Mouse (Mus musculus): ENCODE measurements around the gene Acacb.

Acacb gene

GRCm38 (mm10) chr5:114174639-114175038, 28.3 kb downstream of the Acacb start:
- DNase-seq (ENCODE audit: extremely low read depth, insufficient read length, low spot score), result no peak

DNA sequence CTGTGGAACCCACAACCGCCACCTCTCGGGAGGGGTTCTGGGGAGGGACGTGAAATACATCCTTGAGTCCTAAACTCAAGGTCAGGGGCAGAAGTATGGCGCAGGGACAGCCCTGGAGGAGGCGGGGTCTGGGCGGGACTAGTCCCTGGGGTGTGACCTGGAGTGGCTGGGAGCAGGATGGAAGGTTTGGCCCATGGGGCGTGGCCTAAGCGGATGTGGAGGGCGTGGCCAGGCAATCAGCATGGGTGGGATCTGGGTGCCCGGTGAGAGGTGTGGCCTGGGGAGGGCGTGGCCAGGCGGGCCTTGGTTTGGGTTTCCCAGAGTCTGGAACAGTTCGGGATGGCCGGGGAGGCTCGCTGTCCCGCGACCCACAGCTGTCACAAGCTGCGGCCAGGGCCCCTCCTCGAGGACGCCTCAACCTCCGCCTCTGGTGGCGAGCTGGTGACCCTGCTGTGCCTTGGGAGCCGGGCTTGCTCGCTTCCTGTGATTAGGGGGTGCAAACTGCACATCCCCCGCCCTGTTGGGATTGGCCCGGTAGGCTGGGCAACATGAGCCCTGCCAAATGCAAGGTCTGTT, 29.3 kb downstream of the Acacb start:
- DNase-seq (ENCODE audit: extremely low read depth, insufficient read length, low spot score), result peak; percentile 87

DNA sequence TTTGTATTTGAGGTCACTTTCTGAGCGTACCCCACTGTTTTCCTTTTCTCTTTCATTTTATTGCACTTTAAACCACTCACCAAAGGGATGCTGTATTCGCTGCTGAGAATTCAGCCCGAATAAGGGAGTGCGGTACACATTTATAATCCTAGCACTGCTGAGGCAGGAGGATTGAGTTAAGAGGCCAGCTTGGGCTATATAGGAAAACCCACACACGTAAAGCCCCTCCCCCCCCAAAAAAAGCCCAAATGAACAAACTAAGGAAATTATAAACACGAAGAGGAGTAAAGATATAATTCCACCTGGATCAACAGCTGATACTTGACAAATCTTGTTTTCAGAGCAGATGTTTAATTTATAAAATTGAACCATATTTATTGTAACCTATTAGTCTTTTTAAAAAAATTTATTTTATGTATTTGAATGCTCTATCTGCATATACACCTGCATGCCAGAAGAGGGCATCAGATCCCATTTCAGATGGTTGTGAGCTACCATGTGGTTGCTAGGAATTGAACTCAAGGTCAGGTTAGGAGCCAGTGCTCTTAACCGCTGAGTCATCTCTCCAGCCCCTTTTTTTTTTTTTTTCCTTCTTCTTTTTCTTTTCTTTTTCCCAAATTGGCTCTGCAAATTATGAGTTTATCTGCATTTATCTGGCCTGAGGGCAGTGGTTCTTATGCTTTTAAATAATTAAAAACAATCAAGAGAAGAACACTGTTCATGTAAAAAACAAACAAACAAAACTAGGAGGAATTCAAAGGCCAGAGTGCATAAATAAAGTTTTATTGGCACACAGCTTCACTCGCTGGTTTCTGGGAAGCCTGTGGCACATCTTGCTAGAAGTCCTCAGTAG, 30.4 kb downstream of the Acacb start:
- DNase-seq (ENCODE audit: extremely low read depth, insufficient read length, low spot score), result no peak

DNA sequence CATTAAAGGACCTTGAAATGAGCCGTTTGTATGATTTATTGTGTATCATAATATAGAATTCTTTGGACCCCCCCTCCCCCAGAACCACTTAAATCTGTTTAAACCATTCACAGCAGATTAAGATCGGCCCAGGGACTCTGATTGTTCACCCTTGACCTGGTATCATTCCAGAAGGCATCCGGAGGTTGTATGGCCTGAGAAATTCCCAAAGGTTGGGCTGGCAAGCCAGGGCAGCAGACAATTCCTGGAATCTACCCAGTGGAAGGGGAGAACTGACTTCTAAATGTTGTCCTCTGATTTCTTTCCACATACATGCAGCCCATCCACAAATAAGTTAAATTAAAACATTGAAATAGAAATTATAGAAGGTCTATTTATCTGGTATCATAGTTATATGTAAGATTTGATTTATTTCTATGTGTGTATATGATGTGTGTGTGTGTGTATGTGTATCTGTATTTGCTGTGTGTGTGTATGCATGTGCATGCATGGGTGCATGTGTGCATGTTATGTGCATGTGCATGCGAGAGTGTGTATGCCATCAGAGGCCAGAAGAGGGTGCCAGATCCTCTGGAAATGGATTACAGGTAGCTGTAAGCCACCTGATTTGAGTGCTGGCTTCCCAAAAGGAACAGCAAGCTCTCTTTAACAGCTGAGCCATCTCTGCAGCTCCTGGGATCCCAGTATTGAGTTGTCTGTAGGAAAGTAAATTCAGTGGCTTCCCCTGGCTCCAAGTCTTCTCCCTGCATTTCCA, 31.8 kb downstream of the Acacb start:
- no peak for DNase-seq (ENCODE audit: extremely low read depth, insufficient read length, low spot score)

- DNase-seq (ENCODE audit: extremely low read depth, insufficient read length, low spot score), result no peak
Observed at GRCm38 (mm10) chr5:114179541-114179940, 33.2 kb downstream of the Acacb start.

- DNase-seq (ENCODE audit: extremely low read depth, insufficient read length, low spot score), result no peak
Observed at GRCm38 (mm10) chr5:114183493-114183892, 37.2 kb downstream of the Acacb start.

DNA sequence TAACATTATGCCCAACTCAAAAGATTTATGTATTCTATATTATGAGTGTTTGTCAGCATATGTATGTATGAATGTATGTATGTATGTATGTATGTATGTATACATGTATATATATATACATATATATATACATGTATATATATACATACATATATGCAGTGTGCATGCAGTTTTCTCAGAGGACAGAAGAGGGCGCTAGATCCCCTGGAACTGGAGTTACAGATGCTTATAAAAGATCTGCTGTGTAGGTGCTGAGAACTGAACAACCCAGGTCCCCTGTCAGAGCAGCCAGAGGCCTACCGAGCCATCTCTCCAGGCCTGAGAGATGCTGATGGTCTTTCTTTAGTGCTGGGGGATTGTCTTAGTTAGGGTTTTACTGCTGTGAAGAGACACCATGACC, 40.8 kb downstream of the Acacb start:
- DNase-seq (ENCODE audit: extremely low read depth, insufficient read length, low spot score), result no peak

- no peak for DNase-seq (ENCODE audit: extremely low read depth, insufficient read length, low spot score)
Observed at GRCm38 (mm10) chr5:114188900-114189464, 42.6 kb downstream of the Acacb start.

GRCm38 (mm10) chr5:114194161-114194560, 47.8 kb downstream of the Acacb start:
- DNase-seq (ENCODE audit: extremely low read depth, insufficient read length, low spot score), result no peak

- DNase-seq (ENCODE audit: extremely low read depth, insufficient read length, low spot score), result no peak
Observed at GRCm38 (mm10) chr5:114199116-114199777, 52.9 kb downstream of the Acacb start.

- DNase-seq (ENCODE audit: extremely low read depth, insufficient read length, low spot score), result no peak
Observed at GRCm38 (mm10) chr5:114206158-114206557, 59.8 kb downstream of the Acacb start.

GRCm38 (mm10) chr5:114213183-114213582, 66.8 kb downstream of the Acacb start:
- no peak for DNase-seq (ENCODE audit: extremely low read depth, insufficient read length, low spot score)

DNA sequence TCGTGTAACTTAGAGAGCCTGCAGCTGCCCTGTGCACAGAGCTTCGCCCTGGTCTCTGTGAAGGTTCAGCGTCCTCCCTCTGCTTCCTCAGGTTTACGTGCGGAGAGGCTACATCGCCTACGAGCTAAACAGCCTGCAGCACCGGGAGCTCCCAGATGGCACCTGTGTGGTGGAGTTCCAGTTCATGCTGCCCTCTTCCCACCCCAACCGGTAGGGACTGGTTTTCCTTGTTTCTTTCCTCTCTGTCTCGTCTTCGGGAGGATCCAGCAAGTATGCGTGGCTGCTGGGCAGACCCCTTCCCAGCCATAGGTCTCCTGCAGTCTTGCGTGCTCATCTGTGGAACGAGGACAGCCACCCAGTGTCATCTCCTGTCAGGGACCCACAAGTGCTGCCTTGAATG, 72.4 kb downstream of the Acacb start:
- no peak for DNase-seq (ENCODE audit: extremely low read depth, insufficient read length, low spot score)

DNA sequence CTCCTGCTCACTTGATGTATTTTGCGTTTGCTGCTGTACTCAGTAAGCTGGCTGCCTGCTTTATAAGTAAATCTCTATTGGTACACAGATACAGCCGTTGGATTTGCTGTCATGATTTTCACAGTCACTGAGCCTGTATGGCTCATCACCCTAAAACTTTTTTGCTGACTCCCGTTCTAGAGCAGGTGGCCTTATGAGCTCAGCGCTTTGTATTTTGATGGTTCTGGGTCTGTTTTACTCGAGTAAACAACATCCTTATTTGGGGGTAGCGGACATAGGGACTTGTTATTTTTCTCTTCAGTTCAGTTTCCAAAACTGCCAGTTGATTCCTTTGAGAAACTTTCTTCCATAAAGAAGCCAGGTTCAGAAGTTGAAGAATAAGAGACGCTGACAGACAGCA, 79.7 kb downstream of the Acacb start:
- DNase-seq (ENCODE audit: extremely low read depth, insufficient read length, low spot score), result no peak

- no peak for DNase-seq (ENCODE audit: extremely low read depth, insufficient read length, low spot score)
Observed at GRCm38 (mm10) chr5:114228901-114229300, 82.6 kb downstream of the Acacb start.

DNA sequence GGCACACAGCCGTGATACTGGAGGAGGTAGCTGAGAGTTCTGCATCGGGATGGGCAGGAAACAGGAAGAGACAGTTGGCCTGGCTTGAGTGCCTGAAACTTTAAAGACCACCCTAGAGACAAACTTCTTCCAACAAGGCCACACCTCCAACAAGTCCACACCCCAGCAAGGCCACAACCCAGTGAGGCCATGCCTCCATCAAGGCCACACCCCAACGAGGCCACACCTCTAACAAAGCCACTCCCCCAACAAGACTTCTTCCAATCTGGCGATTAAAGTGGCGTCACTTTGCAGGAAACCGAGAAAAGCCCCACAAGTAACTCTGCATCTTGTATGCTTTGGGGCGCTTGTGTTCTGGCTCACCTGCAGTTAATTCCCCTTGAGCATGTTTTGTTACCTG, 92.6 kb downstream of the Acacb start:
- no peak for DNase-seq (ENCODE audit: extremely low read depth, insufficient read length, low spot score)

- DNase-seq (ENCODE audit: extremely low read depth, insufficient read length, low spot score), result no peak
Observed at GRCm38 (mm10) chr5:114239737-114240136, 93.4 kb downstream of the Acacb start.

DNA sequence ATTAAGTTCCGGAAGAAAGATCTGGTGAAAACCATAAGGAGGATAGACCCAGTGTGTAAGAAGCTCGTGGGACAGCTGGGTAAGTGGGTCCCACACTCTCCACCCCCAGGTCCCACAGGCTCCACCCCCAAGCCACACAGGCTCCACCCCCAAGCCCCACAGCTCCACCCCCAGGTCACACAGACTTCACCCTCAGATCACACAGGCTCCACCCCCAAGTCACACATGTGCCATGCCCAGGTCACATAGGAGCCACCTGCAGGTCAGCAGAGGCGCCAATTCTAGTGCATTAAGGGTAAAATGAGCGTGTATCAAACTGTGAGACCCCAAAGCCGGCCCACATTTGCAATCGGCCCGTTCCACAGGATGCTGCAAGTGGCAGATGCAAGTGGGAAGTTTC, 100.1 kb downstream of the Acacb start:
- DNase-seq (ENCODE audit: extremely low read depth, insufficient read length, low spot score), result no peak

- peak; percentile 50 for DNase-seq (ENCODE audit: extremely low read depth, insufficient read length, low spot score)
Observed at GRCm38 (mm10) chr5:114248174-114248589, 101.8 kb downstream of the Acacb start.

DNA sequence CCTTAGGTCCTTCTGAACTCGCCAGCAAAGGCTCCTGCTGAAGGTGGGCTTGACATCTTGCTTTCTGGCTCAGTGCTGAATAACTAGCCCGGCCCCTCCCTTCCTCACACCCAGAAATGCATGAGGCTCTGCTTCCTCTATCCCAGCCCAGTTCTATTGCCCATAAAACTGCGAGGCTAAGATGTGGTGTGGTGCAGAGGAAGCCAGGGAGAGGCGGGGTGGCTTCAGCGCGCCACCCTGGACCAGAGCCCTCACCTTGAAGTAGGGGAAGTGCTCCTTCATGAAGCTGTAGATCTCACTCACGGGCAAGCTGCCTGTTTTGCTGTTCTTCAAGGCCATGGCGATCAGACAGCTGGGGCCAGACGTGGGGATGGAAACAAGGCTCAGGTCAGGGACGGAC, 113.2 kb downstream of the Acacb start:
- no peak for DNase-seq (ENCODE audit: extremely low read depth, insufficient read length, low spot score)

GRCm38 (mm10) chr5:114261494-114261893, 115.2 kb downstream of the Acacb start:
- DNase-seq (ENCODE audit: extremely low read depth, insufficient read length, low spot score), result no peak
